Mouse (Mus musculus): ENCODE data around the gene Lamp5.

Lamp5 gene

GRCm38 (mm10) chr2:136051688-136052289, at the start of gene Lamp5:
Gene Lamp5 (plus strand): TSS chr2:136052239.
- no peak for DNase-seq

GRCm38 (mm10) chr2:136003836-136004235, 48.2 kb upstream of the Lamp5 start:
- DNase-seq, result peak; percentile 81

GRCm38 (mm10) chr2:136006280-136006679, 45.8 kb upstream of the Lamp5 start:
- DNase-seq, result no peak

GRCm38 (mm10) chr2:136012759-136013158, 39.3 kb upstream of the Lamp5 start:
- DNase-seq, result no peak

- DNase-seq, result peak; percentile 61
Measured at GRCm38 (mm10) chr2:136048464-136048863, 3.6 kb upstream of the Lamp5 start.

GRCm38 (mm10) chr2:136050793-136051615, 1.0 kb upstream of the Lamp5 start:
- peak; percentile 53 for DNase-seq

- no peak for DNase-seq
Measured at GRCm38 (mm10) chr2:136057861-136058331, 5.9 kb downstream of the Lamp5 start.

GRCm38 (mm10) chr2:136058398-136058797, 6.4 kb downstream of the Lamp5 start:
- DNase-seq, result no peak

GRCm38 (mm10) chr2:136059029-136059669, 7.1 kb downstream of the Lamp5 start:
- DNase-seq, result no peak

GRCm38 (mm10) chr2:136064356-136064755, 12.3 kb downstream of the Lamp5 start:
- DNase-seq, result no peak

GRCm38 (mm10) chr2:136095978-136096377, 43.9 kb downstream of the Lamp5 start:
- DNase-seq, result no peak

- no peak for DNase-seq
Measured at GRCm38 (mm10) chr2:136097143-136097542, 45.1 kb downstream of the Lamp5 start.

- DNase-seq, result no peak
Measured at GRCm38 (mm10) chr2:136107597-136107996, 55.6 kb downstream of the Lamp5 start.

- DNase-seq, result peak; percentile 45
Measured at GRCm38 (mm10) chr2:136108124-136109037, 56.3 kb downstream of the Lamp5 start.

GRCm38 (mm10) chr2:136109038-136109363, 57.0 kb downstream of the Lamp5 start:
- no peak for DNase-seq

- no peak for DNase-seq
Measured at GRCm38 (mm10) chr2:136113374-136113773, 61.3 kb downstream of the Lamp5 start.

- DNase-seq, result no peak
Measured at GRCm38 (mm10) chr2:136118006-136118405, 66.0 kb downstream of the Lamp5 start.
